Mouse (Mus musculus) MEL (cell line): ENCODE measurements at regions not wholly inside any gene's neighbourhood (a gene's known extent, or its start where the extent isn't known, plus 50 kb on each side); places are given as distances from the start of the nearest gene placed in this dataset.
"Not testable (repeated sequence)": the region's sequence is repeated elsewhere in the genome, so short reads cannot be mapped to it uniquely, and the experiment has no call there.

ENCODE experiments used
- DNase-seq: peaks from one replicate; pipeline ENCODE4 v3.0.0; 2011; ENCODE audit warnings: low read depth, low spot score
- H3K27ac ChIP-seq: 2 replicates; pipeline ENCODE4 v1.5.1; 2012; ENCODE audit warnings: low read depth, mild to moderate bottlenecking, control low read depth, low read length, moderate library complexity; ENCODE audit not compliant: control insufficient read depth
- H3K27me3 ChIP-seq, 2 experiments: fragments of 150-350 bp in 1 of 2; sonication (generic) in 1 of 2; 2 replicates each; pipeline ENCODE4 v1.6.1; 2012; ENCODE audit warnings: low read length in 2 of 2, mild to moderate bottlenecking in 2 of 2, improper control_type of control experiment in 1 of 2, moderate library complexity in 1 of 2; ENCODE audit not compliant: insufficient read depth in 2 of 2, control insufficient read depth in 1 of 2
- H3K36me3 ChIP-seq, 2 experiments: 2 replicates each; pipeline ENCODE4 v1.6.1; 2012 to 2014; ENCODE audit warnings: low read length in 2 of 2, improper control_type of control experiment in 1 of 2, inconsistent platforms in 1 of 2, mild to moderate bottlenecking in 1 of 2; ENCODE audit not compliant: insufficient read depth in 2 of 2, control insufficient read depth in 1 of 2
- H3K4me1 ChIP-seq, 2 experiments: fragments of 150-350 bp in 1 of 2; sonication (generic) in 1 of 2; 2 replicates each; pipeline ENCODE4 v1.6.1; 2012; ENCODE audit warnings: low read length in 2 of 2, improper control_type of control experiment in 1 of 2, mild to moderate bottlenecking in 1 of 2; ENCODE audit not compliant: insufficient read depth in 2 of 2, control insufficient read depth in 1 of 2
- H3K4me3 ChIP-seq, 2 experiments: fragments of 150-350 bp in 1 of 2; sonication (generic) in 1 of 2; 2 replicates each; pipeline ENCODE4 v1.5.1; 2012; ENCODE audit warnings: low read depth in 2 of 2, low read length in 2 of 2, mild to moderate bottlenecking in 2 of 2, moderate library complexity in 2 of 2, control low read depth in 1 of 2, improper control_type of control experiment in 1 of 2; ENCODE audit not compliant: control insufficient read depth in 1 of 2, insufficient read depth in 1 of 2
- H3K79me2 ChIP-seq: 2 replicates; pipeline ENCODE4 v1.6.1; 2012; ENCODE audit warnings: mild to moderate bottlenecking, low read length, moderate library complexity; ENCODE audit not compliant: control insufficient read depth, poor library complexity, insufficient read depth
- H3K9ac ChIP-seq: 2 replicates; pipeline ENCODE4 v1.6.1; 2012; ENCODE audit warnings: low read depth, mild to moderate bottlenecking, control low read depth, low read length, moderate library complexity; ENCODE audit not compliant: control insufficient read depth, poor library complexity, severe bottlenecking
- H3K9me3 ChIP-seq: fragments of 150-350 bp; sonication (generic); replicated peaks from 2 replicates; pipeline ENCODE4 v1.6.1; 2012; ENCODE audit warnings: mild to moderate bottlenecking, low read length, improper control_type of control experiment, moderate library complexity; ENCODE audit not compliant: insufficient read depth
- CHD1 ChIP-seq: IDR thresholded peaks from 2 replicates; pipeline ENCODE4 v1.6.1; 2012; ENCODE audit warnings: low read depth, mild to moderate bottlenecking, inconsistent platforms, low read length, improper control_type of control experiment
- CTCF ChIP-seq, 3 experiments: IDR thresholded peaks in 2 of 3; conservative IDR thresholded peaks in 1 of 3; 2 replicates each; pipeline ENCODE4 v1.5.1; 2011 to 2012; ENCODE audit warnings: low read length in 3 of 3, low read depth in 2 of 3, mild to moderate bottlenecking in 2 of 3, improper control_type of control experiment in 1 of 3, inconsistent platforms in 1 of 3, mixed read lengths in 1 of 3, moderate library complexity in 1 of 3; ENCODE audit not compliant: control insufficient read depth in 1 of 3, insufficient read depth in 1 of 3, poor library complexity in 1 of 3, severe bottlenecking in 1 of 3
- ELF1 ChIP-seq: IDR thresholded peaks from 2 replicates; pipeline ENCODE4 v1.6.1; 2014; ENCODE audit warnings: low read depth, mild to moderate bottlenecking, inconsistent platforms, low read length, improper control_type of control experiment, moderate library complexity
- EP300 ChIP-seq, 2 experiments: IDR thresholded peaks; 2 replicates each; pipeline ENCODE4 v1.6.1; 2011; ENCODE audit warnings: improper control_type of control experiment in 2 of 2, low read length in 2 of 2, low read depth in 1 of 2, mild to moderate bottlenecking in 1 of 2
- GABPA ChIP-seq: IDR thresholded peaks from 2 replicates; pipeline ENCODE4 v1.6.1; 2012; ENCODE audit warnings: low read depth, mild to moderate bottlenecking, inconsistent platforms, low read length, improper control_type of control experiment, moderate library complexity
- KAT2A ChIP-seq: conservative IDR thresholded peaks from 2 replicates; pipeline ENCODE4 v1.6.1; 2012; ENCODE audit warnings: low read depth, low read length, improper control_type of control experiment, inconsistent platforms
- MAFK ChIP-seq: IDR thresholded peaks from 2 replicates; pipeline ENCODE4 v1.6.1; 2011; ENCODE audit warnings: low read depth, mild to moderate bottlenecking, low read length, improper control_type of control experiment, borderline replicate concordance
- MAX ChIP-seq: IDR thresholded peaks from 2 replicates; pipeline ENCODE4 v1.6.1; 2011; ENCODE audit warnings: low read length, improper control_type of control experiment
- NELFE ChIP-seq: IDR thresholded peaks from 2 replicates; pipeline ENCODE4 v1.6.1; 2011; ENCODE audit warnings: low read depth, low read length, improper control_type of control experiment
- POLR2AphosphoS2 ChIP-seq: IDR thresholded peaks from 2 replicates; pipeline ENCODE4 v1.6.1; 2011; ENCODE audit warnings: low read length, improper control_type of control experiment
- POLR2AphosphoS5 ChIP-seq: IDR thresholded peaks from 2 replicates; pipeline ENCODE4 v1.6.1; 2012; ENCODE audit warnings: low read depth, borderline replicate concordance, mild to moderate bottlenecking, inconsistent platforms, low read length, moderate library complexity, mixed read lengths
- RCOR1 ChIP-seq: IDR thresholded peaks from 2 replicates; pipeline ENCODE4 v1.6.1; 2012; ENCODE audit warnings: low read depth, mild to moderate bottlenecking, inconsistent platforms, low read length, improper control_type of control experiment
- TCF12 ChIP-seq: IDR thresholded peaks from 2 replicates; pipeline ENCODE4 v1.6.1; 2014; ENCODE audit warnings: low read depth, mild to moderate bottlenecking, inconsistent platforms, low read length, improper control_type of control experiment, moderate library complexity
- USF1 ChIP-seq: IDR thresholded peaks from 2 replicates; pipeline ENCODE4 v1.6.1; 2014; ENCODE audit warnings: low read depth, mild to moderate bottlenecking, inconsistent platforms, low read length, improper control_type of control experiment, moderate library complexity
- USF2 ChIP-seq, 2 experiments: IDR thresholded peaks; 2 replicates each; pipeline ENCODE4 v1.6.1; 2011 to 2012; ENCODE audit warnings: improper control_type of control experiment in 2 of 2, low read length in 2 of 2, borderline replicate concordance in 1 of 2, inconsistent platforms in 1 of 2, low read depth in 1 of 2, mild to moderate bottlenecking in 1 of 2; ENCODE audit not compliant: insufficient read depth in 1 of 2

GRCm38 (mm10) chr16:42515929-42516328 lies 175.5 kb upstream of the Gap43 start:
- no peaks in the 10 kb centered on the region for H3K4me1 ChIP-seq
- H3K79me2 ChIP-seq: no peaks in the 10 kb centered on the region
- no peak overlapping the region for H3K4me3 ChIP-seq
- H3K27ac ChIP-seq: no peak overlapping the region
- H3K9ac ChIP-seq: no peak overlapping the region
- no peaks in the 10 kb centered on the region for H3K36me3 ChIP-seq
- no peaks in the 10 kb centered on the region; a peak in 1 of 4 replicates for H3K27me3 ChIP-seq
- H3K9me3 ChIP-seq: no peaks in the 10 kb centered on the region
- TF ChIP-seq EP300 (IDR thresholded peaks at IDR 0.05; ENCODE audit: low read depth in 1 of 2, low read length in 2 of 2) (no peak), CTCF (IDR thresholded peaks at IDR 0.05 in 2 of 3, conservative IDR thresholded peaks at IDR 0.05 in 1 of 3; ENCODE audit: control insufficient read depth in 1 of 3, insufficient read depth in 1 of 3, low read depth in 2 of 3, low read length in 3 of 3, poor library complexity in 1 of 3, severe bottlenecking in 1 of 3) (no peak), GABPA (no peak), USF2 (IDR thresholded peaks at IDR 0.05; ENCODE audit: borderline replicate concordance in 1 of 2, insufficient read depth in 1 of 2, low read depth in 1 of 2, low read length in 2 of 2) (no peak), MAFK (no peak), CHD1 (no peak), KAT2A (no peak)
- DNase-seq: no peak

GRCm38 (mm10) chr16:42505107-42505506 lies 164.7 kb upstream of the Gap43 start:
- TF ChIP-seq TCF12 (no peak), MAX (no peak), USF1 (no peak), POLR2AphosphoS5 (no peak), ELF1 (no peak), GABPA (no peak), RCOR1 (no peak)
- Histone ChIP-seq H3K79me2 (no peaks in the 10 kb centered on the region), H3K27ac (no peak overlapping the region), H3K36me3 (no peaks in the 10 kb centered on the region), H3K9me3 (no peaks in the 10 kb centered on the region), H3K4me1 (no peaks in the 10 kb centered on the region), H3K4me3 (no peak overlapping the region), H3K27me3 (no peaks in the 10 kb centered on the region), H3K9ac (no peak overlapping the region)
- DNase-seq: no peak

GRCm38 (mm10) chr16:42501713-42502112 lies 161.3 kb upstream of the Gap43 start:
- Histone ChIP-seq H3K9me3 (no peaks in the 10 kb centered on the region), H3K4me1 (no peaks in the 10 kb centered on the region), H3K9ac (no peak overlapping the region), H3K36me3 (no peaks in the 10 kb centered on the region), H3K79me2 (no peaks in the 10 kb centered on the region), H3K4me3 (no peak overlapping the region), H3K27me3 (no peaks in the 10 kb centered on the region), H3K27ac (no peak overlapping the region)
- TF ChIP-seq POLR2AphosphoS5 (no peak), MAFK (peak; percentile 79; the same call in 1 of the 2 replicates), NELFE (no peak), POLR2AphosphoS2 (no peak)
- TF ChIP-seq, all 39 proteins: peak for 1
- no peak for DNase-seq

GRCm38 (mm10) chr16:42501109-42501508 lies 160.7 kb upstream of the Gap43 start:
- H3K4me1 ChIP-seq, H3K9me3 ChIP-seq, H3K27ac ChIP-seq, H3K79me2 ChIP-seq, H3K36me3 ChIP-seq, DNase-seq, H3K4me3 ChIP-seq, H3K9ac ChIP-seq, H3K27me3 ChIP-seq: not testable (repeated sequence)
